Mouse (Mus musculus) embryo, embryonic 11 days (tissue): ENCODE results near the gene Asnsd1.
A peak's percentile ranks its signal among the peaks of the same experiment; 100 is the strongest.
"Not testable (repeated sequence)": the region's sequence is repeated elsewhere in the genome, so short reads cannot be mapped to it uniquely, and the experiment has no call there.

ENCODE experiments used
- DNase-seq: peaks from one replicate; pipeline ENCODE4 v3.0.0-alpha.2; 2015

Gene Asnsd1

GRCm38 (mm10) chr1:53352327-53353261 is at the start of gene Asnsd1, which contains the start of the genes Asdurf and Gm28551:
TSS of gene Asnsd1 (minus strand) at chr1:53352752.
TSS of gene Asdurf (minus strand) at chr1:53352619.
TSS of gene Gm28551 (minus strand) at chr1:53352667.
- peak; percentile 96 for DNase-seq

- peak; percentile 37 for DNase-seq
Measured at GRCm38 (mm10) chr1:53393936-53394760, 41.6 kb upstream of the Asnsd1 start.

DNA sequence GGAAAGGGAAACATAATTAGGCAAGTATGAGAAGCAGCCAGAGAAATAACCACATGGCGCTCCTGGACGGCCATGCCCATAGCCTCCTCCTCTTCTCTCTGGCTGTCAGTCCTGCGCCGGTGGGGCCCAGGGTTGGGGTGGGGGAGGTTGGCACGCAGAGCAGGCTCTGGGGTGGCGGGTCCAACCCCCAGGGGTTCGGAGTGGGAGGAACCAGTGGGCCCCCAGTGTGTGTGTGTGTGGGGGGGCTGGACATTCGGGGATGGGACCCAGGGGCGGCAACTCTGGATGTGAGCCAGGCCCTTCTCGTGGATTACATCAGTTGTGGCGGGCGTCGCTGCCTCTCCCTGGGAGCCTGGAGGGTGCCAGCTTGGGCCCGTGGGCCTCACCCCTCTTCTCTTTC is 36.2 kb upstream of the Asnsd1 start:
- no peak for DNase-seq

DNA sequence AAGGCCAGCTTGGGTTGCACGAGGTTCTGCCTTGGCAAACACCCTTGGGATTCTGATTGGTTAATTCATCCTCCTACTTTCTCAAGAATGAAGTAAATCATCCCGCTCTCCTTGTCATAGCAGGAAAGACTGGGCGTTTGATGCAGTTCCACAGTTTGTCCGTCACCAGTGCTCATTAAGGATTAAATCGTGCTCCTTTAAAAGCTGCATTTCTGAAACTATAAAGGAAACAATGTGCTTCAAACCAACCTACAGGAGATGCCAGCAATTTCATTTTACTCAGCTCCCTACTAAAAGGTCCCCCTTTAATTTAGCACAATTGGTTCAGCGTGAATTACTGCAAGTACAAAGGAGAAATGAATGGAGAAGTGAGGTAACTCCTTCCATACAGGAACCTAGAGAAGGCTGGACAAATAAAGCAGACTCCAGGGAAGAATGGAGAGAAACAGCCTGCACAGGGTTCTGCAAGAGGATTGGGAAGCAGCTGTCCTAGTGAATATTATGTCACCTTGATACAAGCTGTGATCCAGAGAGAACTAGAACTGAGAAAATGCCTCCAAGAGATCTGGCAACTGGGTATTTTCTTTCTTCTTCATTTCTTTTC is 31.6 kb upstream of the Asnsd1 start:
- no peak for DNase-seq

DNA sequence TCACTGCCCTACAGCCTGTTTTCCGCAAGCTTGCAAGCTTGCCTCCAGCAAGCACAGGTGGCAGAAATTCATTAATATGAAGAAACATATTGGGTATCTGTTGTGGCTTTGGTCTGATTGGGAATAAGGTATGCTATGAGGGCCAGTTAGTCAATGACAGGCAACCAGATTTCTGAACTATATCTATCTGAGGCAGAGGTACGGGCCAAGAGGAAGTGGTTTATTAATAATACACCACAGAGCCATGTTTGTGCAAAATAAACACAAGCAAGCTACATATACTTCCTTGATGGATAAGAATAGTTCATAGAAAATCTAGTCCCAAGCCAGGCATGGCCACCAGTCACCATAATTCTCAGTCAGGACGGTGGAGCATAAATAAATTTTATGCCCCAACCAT is 25.2 kb upstream of the Asnsd1 start:
- no peak for DNase-seq

DNA sequence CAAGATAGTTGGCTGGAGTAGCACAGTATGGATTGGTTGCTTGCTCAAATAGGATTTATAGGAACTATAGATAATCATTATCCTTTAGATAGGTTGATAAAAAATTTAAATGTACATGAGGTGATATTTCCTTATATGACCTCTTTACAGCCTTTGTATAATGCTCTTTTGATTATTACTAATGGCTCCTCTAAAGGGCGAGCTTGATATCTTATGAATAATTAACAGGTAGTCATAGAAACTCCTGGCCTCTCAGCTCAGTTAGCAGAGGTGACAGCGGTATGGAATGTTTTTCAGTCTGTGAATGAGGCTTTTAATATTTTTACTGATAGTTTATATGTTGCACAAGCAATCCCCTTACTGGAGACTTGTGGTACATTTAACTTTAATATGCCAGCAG is 23.4 kb upstream of the Asnsd1 start:
- not testable (repeated sequence) for DNase-seq

GRCm38 (mm10) chr1:53358988-53359387 is 6.4 kb upstream of the Asnsd1 start:
- DNase-seq, result no peak

GRCm38 (mm10) chr1:53341071-53341470 is 11.5 kb downstream of the Asnsd1 start:
- no peak for DNase-seq

DNA sequence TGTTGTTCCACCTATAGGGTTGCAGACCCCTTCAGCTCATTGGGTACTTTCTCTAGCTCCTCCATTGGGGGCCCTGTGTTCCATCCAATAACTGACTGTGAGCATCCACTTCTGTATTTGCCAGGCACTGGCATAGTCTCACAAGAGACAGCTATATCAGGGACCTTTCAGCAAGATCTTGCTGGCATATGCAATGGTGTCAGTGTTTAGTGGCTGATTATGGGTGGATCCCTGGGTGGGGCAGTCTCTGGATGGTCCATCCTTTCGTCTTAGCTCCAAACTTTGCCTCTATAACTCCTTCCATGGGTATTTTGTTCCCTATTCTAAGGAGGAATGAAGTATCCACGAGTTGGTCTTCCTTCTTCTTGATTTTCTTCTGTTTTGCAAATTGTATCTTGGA is 15.1 kb downstream of the Asnsd1 start:
- not testable (repeated sequence) for DNase-seq

- no peak for DNase-seq
Measured at GRCm38 (mm10) chr1:53335465-53335864, 17.1 kb downstream of the Asnsd1 start.

DNA sequence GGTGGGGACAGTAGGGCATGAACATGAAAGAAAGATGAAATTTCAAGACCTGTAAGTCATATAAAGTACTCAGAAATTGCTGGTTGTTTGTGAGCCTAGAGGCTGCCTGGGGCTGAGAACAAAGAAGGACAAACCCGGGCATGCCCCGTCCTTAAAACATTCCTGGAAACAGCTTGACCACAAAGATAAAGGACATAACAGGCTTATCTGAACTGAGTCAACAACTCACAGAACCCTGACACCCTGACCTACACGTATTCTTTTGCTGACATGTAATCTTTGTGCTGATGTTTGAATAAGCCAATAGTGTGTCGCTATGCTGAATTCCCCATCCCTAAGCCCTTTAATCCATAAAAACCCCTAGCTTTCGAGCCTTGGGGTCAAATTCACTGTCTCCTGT is 19.0 kb downstream of the Asnsd1 start:
- DNase-seq, result not testable (repeated sequence)

GRCm38 (mm10) chr1:53324827-53325494 is 27.6 kb downstream of the Asnsd1 start:
- no peak for DNase-seq

- no peak for DNase-seq
Measured at GRCm38 (mm10) chr1:53324277-53324676, 28.3 kb downstream of the Asnsd1 start.

- DNase-seq, result no peak
Measured at GRCm38 (mm10) chr1:53323254-53323653, 29.3 kb downstream of the Asnsd1 start.

DNA sequence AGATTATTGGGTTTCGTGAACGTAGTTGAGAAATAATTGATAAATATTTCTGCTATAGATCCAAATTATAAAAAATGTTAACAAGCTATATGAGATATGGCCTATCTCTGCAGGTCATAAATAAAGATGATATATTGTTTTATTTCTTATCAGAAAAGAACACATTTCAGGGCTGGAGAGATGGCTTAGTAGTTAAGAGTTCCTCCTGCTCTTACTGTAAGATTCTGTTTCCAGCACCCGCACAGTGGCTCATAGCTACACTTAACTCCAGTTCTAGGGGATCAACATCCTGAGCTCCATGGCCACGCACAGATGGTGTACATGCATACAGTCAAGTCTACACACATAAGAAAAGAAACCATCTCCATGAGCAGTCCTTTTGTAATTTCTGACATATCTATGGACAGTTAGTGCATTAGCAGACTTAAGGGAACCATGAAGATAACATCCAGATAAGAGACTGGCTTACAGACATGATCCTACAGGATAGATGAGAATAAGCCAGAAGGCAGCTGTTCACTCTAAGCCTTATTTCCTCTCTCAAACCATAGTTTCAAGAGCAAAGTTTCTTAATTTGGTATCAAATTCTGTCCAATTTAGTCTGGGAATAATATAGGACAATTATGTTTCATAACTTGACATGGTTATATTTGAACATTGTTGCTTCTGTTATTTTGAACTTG is 30.7 kb downstream of the Asnsd1 start:
- DNase-seq, result no peak

- DNase-seq, result peak; percentile 95
Measured at GRCm38 (mm10) chr1:53312989-53313967, 39.3 kb downstream of the Asnsd1 start, which contains the start of gene Osgepl1. TSS of gene Osgepl1 (plus strand) at chr1:53313624.

DNA sequence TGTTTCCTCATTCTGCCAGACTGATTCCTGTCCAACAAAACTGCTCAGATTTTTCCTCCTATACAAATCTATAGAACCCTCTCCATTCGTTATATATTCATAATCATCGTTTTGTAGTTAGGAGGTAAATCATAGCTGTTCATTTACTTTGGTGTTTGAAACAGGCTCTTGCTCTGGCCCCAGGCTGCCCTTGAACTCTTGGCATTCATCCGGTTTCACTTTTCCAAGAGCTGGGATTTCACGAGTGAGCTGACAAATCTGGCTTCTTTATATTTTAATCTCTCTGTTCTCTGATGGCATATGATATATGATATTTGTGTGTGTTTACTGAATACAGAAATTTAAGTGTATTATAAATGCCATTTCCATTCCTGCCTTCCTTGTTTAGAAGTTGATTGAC is 52.0 kb downstream of the Asnsd1 start:
- DNase-seq, result no peak

DNA sequence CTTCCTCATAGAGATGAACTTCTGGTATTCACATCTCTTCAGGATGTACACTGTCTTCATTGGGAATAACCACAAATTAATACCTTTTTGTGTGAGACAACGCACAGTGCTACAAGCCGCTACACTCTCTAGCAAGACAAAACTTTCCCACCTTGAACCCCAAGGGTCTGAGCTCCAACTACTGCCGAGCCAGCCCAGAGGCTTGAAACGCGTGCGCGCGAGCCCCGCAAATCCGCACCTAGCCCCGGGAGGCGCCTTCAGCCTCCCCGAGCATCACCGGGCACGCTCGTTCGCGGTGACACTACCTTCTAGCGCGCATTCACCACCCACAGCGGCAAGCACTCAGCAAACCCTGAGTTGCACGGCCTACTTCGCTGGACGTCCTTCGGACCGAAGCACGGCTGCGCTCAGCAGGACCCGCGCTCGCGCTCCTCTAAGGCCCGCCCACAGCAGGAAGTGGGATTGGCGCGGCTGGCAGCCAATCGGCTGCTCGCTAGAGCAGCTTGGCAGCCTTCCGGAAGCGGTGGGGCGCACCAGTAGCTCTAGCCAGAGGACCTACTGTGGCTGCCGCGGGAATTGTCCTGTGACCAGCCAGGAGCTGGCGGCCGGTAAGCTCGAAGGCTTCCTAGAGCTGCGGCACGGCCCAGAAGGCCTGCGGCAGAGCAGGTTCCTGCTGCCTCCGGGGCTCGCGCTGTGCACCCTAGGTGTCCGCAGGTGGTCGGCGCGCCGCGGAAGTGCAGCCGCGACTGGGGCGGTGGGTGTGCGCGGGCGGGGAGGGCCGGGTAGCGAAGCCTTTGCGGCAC is 55.8 kb downstream of the Asnsd1 start, which contains the start of the genes Pms1, Ormdl1 and Gm28778:
Gene Pms1, minus strand, starts transcription at position 438 of the 803 bp plus-strand sequence.
Gene Ormdl1, plus strand, starts transcription at position 515 of the 803 bp plus-strand sequence.
Gene Gm28778, plus strand, starts transcription at position 531 of the 803 bp plus-strand sequence.
- peak; percentile 97 for DNase-seq
